Mouse (Mus musculus): ENCODE results near the gene Gnai2. TPM values are rescaled to one million over a fixed set of nuclear protein-coding genes. Genes with fewer than 3 reads are reported as not detected.

The Gnai2 gene
- polyA plus RNA-seq, 1 experiment from 2014 or later = 233 TPM

DNA sequence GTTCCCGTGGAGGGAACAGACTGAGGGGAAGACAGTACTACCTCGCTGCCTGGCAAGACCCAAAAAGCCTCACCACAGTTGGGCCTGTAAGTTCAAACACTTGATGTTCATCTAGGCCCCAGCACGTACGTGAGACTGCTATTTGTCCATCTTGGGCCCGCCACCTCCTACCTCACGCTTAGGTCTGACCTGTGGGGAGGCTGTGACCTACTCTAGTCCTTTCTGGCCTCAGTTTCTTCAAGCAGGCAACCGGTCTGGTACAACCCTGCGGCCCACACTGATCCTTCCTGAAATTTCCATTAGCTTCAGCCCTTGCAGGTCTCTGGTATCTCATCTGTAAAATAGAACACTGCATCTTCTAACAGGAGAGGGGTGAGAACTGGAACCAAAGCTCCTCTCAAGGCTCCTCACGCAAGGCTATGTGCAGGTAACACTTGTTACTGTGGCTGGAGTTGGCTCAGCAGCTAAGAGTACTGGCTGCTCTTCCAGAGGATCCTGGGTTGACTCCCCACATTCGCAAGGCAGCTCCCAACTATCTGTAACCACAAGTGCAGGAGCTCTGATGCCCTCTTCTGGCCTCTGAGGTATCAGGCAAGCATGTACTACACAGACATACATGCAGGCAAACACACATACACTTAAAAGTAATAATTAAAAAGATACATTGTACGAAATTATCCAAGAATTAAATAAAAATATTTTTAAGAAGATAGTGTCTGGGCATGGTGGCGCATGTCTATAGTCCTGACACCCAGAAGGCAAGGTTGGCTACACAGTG lies 9.6 kb downstream of the Gnai2 start:
- Histone ChIP-seq H3K9ac (ENCODE audit: low read depth, low read length) (no peak overlapping the region), H3K36me3 (ENCODE audit: control insufficient read depth, insufficient read depth, low read length) (peaks cover 9% of the 10 kb centered on the region; the same call in 1 of the 2 replicates), H3K4me2 (peak overlapping the region; percentile 12; the same call in 1 of the 2 replicates), H3K9me3 (ENCODE audit: control insufficient read depth, low read length) (no peaks in the 10 kb centered on the region), H3K27me3 (replicated peaks; ENCODE audit: control insufficient read depth, insufficient read depth, low read length) (no peaks in the 10 kb centered on the region), H3K4me3 (ENCODE audit: low read depth, low read length) (no peak overlapping the region), H3K27ac (ENCODE audit: low read depth, low read length) (no peak overlapping the region; the same call in 1 of the 2 replicates), H3K4me1 (replicated peaks; ENCODE audit: control insufficient read depth, insufficient read depth, low read length) (peaks cover 54% of the 10 kb centered on the region)
- no peak for DNase-seq (ENCODE audit: low spot score)
- WGBS = 89% methylated on average over 12 of the region's 12 CpGs
- ATAC-seq (replicated peaks; ENCODE audit: low FRiP score) = no peak

DNA sequence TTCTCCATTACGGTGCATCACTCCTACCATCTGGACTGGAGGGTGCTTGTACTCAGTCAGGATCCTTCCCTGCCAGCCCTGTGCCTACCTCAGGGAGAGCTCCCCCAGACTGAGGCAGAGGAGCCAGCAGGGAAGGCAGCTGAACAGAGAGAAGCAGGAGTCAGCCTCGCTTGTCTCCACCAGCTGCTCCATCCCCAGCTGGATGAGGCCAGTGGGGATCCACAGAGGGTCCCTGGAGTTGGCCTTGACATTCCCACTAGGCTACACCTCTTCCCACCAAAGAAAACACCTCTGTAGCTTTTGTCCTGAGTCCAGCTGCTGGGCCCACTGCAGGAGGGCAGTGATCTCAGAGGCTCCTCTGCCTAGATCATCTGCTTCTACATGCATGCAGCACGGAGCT lies 10.2 kb downstream of the Gnai2 start:
- peak overlapping the region; percentile 12 for H3K4me2 ChIP-seq
- H3K4me1 ChIP-seq (replicated peaks; ENCODE audit: control insufficient read depth, insufficient read depth, low read length) = peaks cover 49% of the 10 kb centered on the region
- DNase-seq (ENCODE audit: low spot score) (no peak), ATAC-seq (replicated peaks; ENCODE audit: low FRiP score) (no peak)
- H3K36me3 ChIP-seq (ENCODE audit: control insufficient read depth, insufficient read depth, low read length) = peaks cover 9% of the 10 kb centered on the region; the same call in 1 of the 2 replicates
- no peaks in the 10 kb centered on the region for H3K9me3 ChIP-seq (ENCODE audit: control insufficient read depth, low read length)
- H3K9ac ChIP-seq (ENCODE audit: low read depth, low read length) = peak overlapping the region; percentile 32; the same call in 1 of the 2 replicates
- peak overlapping the region; percentile 19; the same call in 1 of the 2 replicates for H3K27ac ChIP-seq (ENCODE audit: low read depth, low read length)
- H3K4me3 ChIP-seq (ENCODE audit: low read depth, low read length) = no peak overlapping the region
- no peaks in the 10 kb centered on the region for H3K27me3 ChIP-seq (replicated peaks; ENCODE audit: control insufficient read depth, insufficient read depth, low read length)
- 77% methylated on average over 3 of the region's 3 CpGs for WGBS

DNA sequence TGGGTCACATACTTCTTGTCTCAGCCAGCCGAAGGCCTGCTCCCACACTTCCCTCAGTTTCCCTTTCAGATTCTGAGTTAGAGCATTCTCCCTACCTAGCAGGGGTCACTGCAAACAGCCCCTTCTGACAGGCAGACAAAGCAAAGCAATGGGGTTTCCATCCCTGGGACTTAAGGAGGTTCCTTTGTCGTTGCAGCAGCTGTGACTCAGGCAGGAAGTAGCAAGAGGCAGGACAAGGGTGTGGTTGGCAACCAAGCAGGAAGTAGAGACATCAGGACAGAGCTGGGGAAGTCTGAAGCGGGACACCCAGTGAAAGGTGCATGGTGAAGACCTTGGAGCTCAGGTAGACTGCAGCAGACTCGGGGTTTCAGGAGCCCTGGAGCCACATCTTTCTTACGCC lies 10.6 kb downstream of the Gnai2 start:
- 63% methylated on average over 5 of the region's 5 CpGs for WGBS

DNA sequence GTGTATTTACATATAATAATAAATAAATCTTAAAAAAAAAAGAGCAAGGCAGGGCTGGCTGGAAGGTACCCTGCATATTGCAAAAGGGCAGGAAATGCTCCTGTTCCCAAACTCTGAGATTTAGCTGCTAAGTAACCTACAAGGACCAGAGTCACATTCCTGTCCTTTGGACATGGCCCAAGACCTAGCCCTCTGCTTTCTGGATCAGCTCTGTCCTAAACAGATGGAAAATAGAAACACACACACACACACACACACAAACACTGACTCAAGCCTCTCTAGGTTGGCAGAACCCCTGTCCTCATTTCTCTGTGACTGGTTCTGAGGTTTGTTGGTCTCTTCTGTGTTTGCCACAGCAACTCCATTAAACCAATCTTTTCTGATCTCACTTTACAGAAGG lies 14.2 kb downstream of the Gnai2 start:
- Histone ChIP-seq H3K4me2 (no peak overlapping the region), H3K36me3 (ENCODE audit: control insufficient read depth, insufficient read depth, low read length) (peaks cover 24% of the 10 kb centered on the region), H3K4me3 (ENCODE audit: low read depth, low read length) (no peak overlapping the region), H3K27ac (ENCODE audit: low read depth, low read length) (no peak overlapping the region), H3K27me3 (replicated peaks; ENCODE audit: control insufficient read depth, insufficient read depth, low read length) (no peaks in the 10 kb centered on the region), H3K9ac (ENCODE audit: low read depth, low read length) (no peak overlapping the region), H3K4me1 (replicated peaks; ENCODE audit: control insufficient read depth, insufficient read depth, low read length) (peaks cover 24% of the 10 kb centered on the region), H3K9me3 (ENCODE audit: control insufficient read depth, low read length) (no peaks in the 10 kb centered on the region)
- DNase-seq (ENCODE audit: low spot score) (no peak), ATAC-seq (replicated peaks; ENCODE audit: low FRiP score) (no peak)

More for the DNA sequence above, 10.6 kb downstream of the Gnai2 start:
- H3K9ac ChIP-seq (ENCODE audit: low read depth, low read length) = peak overlapping the region; percentile 32; the same call in 1 of the 2 replicates
- H3K4me3 ChIP-seq (ENCODE audit: low read depth, low read length) = no peak overlapping the region
- DNase-seq (ENCODE audit: low spot score) (no peak), ATAC-seq (replicated peaks; ENCODE audit: low FRiP score) (no peak)
- peaks cover 49% of the 10 kb centered on the region for H3K4me1 ChIP-seq (replicated peaks; ENCODE audit: control insufficient read depth, insufficient read depth, low read length)
- peaks cover 13% of the 10 kb centered on the region; the same call in 1 of the 2 replicates for H3K36me3 ChIP-seq (ENCODE audit: control insufficient read depth, insufficient read depth, low read length)
- no peaks in the 10 kb centered on the region for H3K27me3 ChIP-seq (replicated peaks; ENCODE audit: control insufficient read depth, insufficient read depth, low read length)
- no peaks in the 10 kb centered on the region for H3K9me3 ChIP-seq (ENCODE audit: control insufficient read depth, low read length)
- peak overlapping the region; percentile 12 for H3K4me2 ChIP-seq
- H3K27ac ChIP-seq (ENCODE audit: low read depth, low read length) = peak overlapping the region; percentile 19; the same call in 1 of the 2 replicates

DNA sequence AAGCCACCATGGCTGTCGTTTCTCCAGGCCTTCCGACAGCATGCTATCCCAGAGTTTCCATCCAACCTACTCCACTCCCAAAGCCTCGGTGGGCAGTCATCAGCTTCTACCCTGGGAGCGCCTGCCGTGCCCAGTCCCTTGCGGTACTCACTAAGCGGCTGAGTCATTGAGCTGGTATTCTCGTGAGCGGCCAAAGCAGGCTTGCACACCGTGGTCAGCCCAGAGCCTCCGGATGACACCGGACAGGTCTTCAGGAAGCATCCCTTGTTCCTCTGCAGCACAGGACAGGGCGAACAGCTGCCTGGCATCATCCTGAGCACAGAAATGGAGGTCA lies 15.7 kb downstream of the Gnai2 start:
- H3K27me3 ChIP-seq (replicated peaks; ENCODE audit: control insufficient read depth, insufficient read depth, low read length) = no peaks in the 10 kb centered on the region
- peaks cover 16% of the 10 kb centered on the region for H3K4me1 ChIP-seq (replicated peaks; ENCODE audit: control insufficient read depth, insufficient read depth, low read length)
- H3K9ac ChIP-seq (ENCODE audit: low read depth, low read length) = peak overlapping the region; percentile 7; the same call in 1 of the 2 replicates
- H3K9me3 ChIP-seq (ENCODE audit: control insufficient read depth, low read length) = no peaks in the 10 kb centered on the region
- WGBS = 74% methylated on average over 13 of the region's 13 CpGs
- peaks cover 35% of the 10 kb centered on the region for H3K36me3 ChIP-seq (ENCODE audit: control insufficient read depth, insufficient read depth, low read length)
- ATAC-seq (replicated peaks; ENCODE audit: low FRiP score) (no peak), DNase-seq (ENCODE audit: low spot score) (no peak)
- peak overlapping the region; percentile 78 for H3K27ac ChIP-seq (ENCODE audit: low read depth, low read length)
- H3K4me3 ChIP-seq (ENCODE audit: low read depth, low read length) = no peak overlapping the region
- peak overlapping the region; percentile 1; the same call in 1 of the 2 replicates for H3K4me2 ChIP-seq

DNA sequence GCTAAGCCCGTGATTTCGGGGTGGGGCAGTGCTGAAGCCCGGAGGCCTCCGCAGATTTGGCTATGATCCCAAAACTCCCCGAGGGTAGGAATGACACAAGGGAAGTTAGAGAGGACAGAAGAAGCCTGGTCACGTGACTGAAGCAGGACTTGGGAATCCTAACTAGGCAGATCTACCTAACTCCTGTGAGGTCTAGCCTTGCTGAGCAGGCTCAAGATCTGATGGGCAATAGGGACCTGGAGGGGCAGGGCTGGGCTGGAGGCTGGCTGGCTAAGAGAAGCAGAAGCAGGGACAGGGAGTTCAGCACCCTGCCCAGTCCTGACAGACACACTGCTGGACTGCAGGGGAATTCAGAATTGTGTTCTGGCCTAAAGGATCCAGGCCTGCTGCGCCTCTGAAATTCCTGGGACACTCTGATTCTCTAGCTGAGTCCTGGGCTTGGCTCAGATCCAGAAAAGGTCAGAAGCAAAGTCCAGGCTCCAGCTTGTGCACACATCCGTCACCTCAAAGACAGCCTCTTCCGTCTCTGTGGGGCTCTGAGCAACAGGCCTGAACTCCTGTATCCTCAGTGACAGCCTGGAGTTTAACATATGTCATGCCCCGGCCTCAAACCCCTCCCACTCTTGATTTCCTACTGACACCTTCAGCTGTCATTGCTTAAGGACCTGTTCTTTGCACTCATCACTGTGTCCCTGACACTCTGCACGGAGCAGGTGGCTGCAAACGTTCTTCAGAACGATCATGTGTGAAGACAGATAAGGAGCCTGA lies 16.2 kb downstream of the Gnai2 start:
- Histone ChIP-seq H3K27me3 (replicated peaks; ENCODE audit: control insufficient read depth, insufficient read depth, low read length) (no peaks in the 10 kb centered on the region), H3K9me3 (ENCODE audit: control insufficient read depth, low read length) (no peaks in the 10 kb centered on the region), H3K4me1 (replicated peaks; ENCODE audit: control insufficient read depth, insufficient read depth, low read length) (peaks cover 12% of the 10 kb centered on the region), H3K9ac (ENCODE audit: low read depth, low read length) (peak overlapping the region; percentile 7; the same call in 1 of the 2 replicates), H3K4me3 (ENCODE audit: low read depth, low read length) (no peak overlapping the region), H3K4me2 (peak overlapping the region; percentile 1; the same call in 1 of the 2 replicates), H3K27ac (ENCODE audit: low read depth, low read length) (peak overlapping the region; percentile 78), H3K36me3 (ENCODE audit: control insufficient read depth, insufficient read depth, low read length) (peaks cover 37% of the 10 kb centered on the region)
- DNase-seq (ENCODE audit: low spot score) (no peak), ATAC-seq (replicated peaks; ENCODE audit: low FRiP score) (peak; percentile 69)
- 63% methylated on average over 13 of the region's 13 CpGs for WGBS

DNA sequence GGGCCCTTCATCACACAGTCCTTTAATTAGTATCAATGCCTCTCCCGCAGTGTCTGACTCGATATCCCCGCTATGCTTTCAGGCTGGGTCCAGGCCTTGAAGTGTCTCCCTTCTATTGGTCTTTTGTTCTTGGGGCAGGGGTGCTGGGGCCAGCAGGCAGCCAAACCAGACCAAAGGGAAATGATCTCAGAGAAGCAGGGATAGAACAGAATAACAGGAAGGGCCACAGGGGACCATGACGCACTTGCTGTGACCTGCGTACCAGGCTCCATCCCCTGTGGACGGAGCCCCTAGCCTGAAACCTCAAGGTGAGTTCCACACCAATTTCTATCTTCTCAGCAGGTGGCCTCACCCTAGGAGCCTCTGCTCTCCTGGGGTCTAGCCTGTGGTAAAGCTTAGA lies 17.1 kb downstream of the Gnai2 start:
- H3K9me3 ChIP-seq (ENCODE audit: control insufficient read depth, low read length) = no peaks in the 10 kb centered on the region
- DNase-seq (ENCODE audit: low spot score) (no peak), ATAC-seq (replicated peaks; ENCODE audit: low FRiP score) (no peak)
- WGBS = 90% methylated on average over 6 of the region's 6 CpGs
- peaks cover 15% of the 10 kb centered on the region for H3K4me1 ChIP-seq (replicated peaks; ENCODE audit: control insufficient read depth, insufficient read depth, low read length)
- no peak overlapping the region for H3K9ac ChIP-seq (ENCODE audit: low read depth, low read length)
- H3K4me2 ChIP-seq = no peak overlapping the region
- peaks cover 37% of the 10 kb centered on the region for H3K36me3 ChIP-seq (ENCODE audit: control insufficient read depth, insufficient read depth, low read length)
- H3K27me3 ChIP-seq (replicated peaks; ENCODE audit: control insufficient read depth, insufficient read depth, low read length) = no peaks in the 10 kb centered on the region
- H3K4me3 ChIP-seq (ENCODE audit: low read depth, low read length) = no peak overlapping the region
- H3K27ac ChIP-seq (ENCODE audit: low read depth, low read length) = 0 out of 2 replicates have a peak overlapping the region, but pooled peaks have one; percentile 42

DNA sequence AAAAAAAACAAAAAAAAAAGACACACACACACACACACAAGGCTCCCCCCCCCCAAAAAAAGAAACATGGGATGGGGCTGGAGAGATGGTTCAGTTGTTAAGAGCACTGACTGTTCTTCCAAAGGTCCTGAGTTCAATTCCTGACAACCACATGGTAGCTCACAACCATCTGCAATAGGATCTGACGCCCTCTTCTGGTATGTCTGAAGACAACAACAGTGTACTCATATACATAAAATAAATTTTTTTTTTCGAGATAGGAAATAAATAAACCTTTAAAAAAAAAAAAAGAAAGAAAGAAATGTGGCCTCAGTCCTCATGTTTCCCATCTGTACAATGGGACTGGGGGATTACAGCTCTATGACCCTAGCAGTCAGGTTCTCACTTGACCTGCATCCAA lies 17.7 kb downstream of the Gnai2 start:
- no peak overlapping the region for H3K4me2 ChIP-seq
- H3K27ac ChIP-seq (ENCODE audit: low read depth, low read length) = no peak overlapping the region
- H3K4me1 ChIP-seq (replicated peaks; ENCODE audit: control insufficient read depth, insufficient read depth, low read length) = peaks cover 18% of the 10 kb centered on the region
- DNase-seq (ENCODE audit: low spot score) (no peak), ATAC-seq (replicated peaks; ENCODE audit: low FRiP score) (no peak)
- H3K9ac ChIP-seq (ENCODE audit: low read depth, low read length) = no peak overlapping the region
- H3K9me3 ChIP-seq (ENCODE audit: control insufficient read depth, low read length) = no peaks in the 10 kb centered on the region
- no peaks in the 10 kb centered on the region for H3K27me3 ChIP-seq (replicated peaks; ENCODE audit: control insufficient read depth, insufficient read depth, low read length)
- WGBS = 77% methylated on average over 2 of the region's 2 CpGs
- H3K4me3 ChIP-seq (ENCODE audit: low read depth, low read length) = no peak overlapping the region
- H3K36me3 ChIP-seq (ENCODE audit: control insufficient read depth, insufficient read depth, low read length) = peaks cover 37% of the 10 kb centered on the region

Measured in liver, embryonic 11.5 days (tissue).